Mouse (Mus musculus) embryonic fibroblast, embryonic 13.5 days (primary cell): ENCODE measurements around the gene Sec23a. TPM values are rescaled to one million over a fixed set of nuclear protein-coding genes. Genes with fewer than 3 reads are reported as not detected.
"Not testable (repeated sequence)": the region's sequence is repeated elsewhere in the genome, so short reads cannot be mapped to it uniquely, and the experiment has no call there.

Experiments
- H3K27ac ChIP-seq: 2 replicates; pipeline ENCODE4 v1.5.1; 2012; ENCODE audit warnings: low read length, control low read depth, inconsistent platforms; ENCODE audit not compliant: insufficient read depth
- H3K4me1 ChIP-seq: 2 replicates; pipeline ENCODE4 v1.6.1; 2011; ENCODE audit warnings: low read length; ENCODE audit not compliant: control insufficient read depth, insufficient read depth
- H3K4me3 ChIP-seq: 2 replicates; pipeline ENCODE4 v1.5.1; 2011; ENCODE audit warnings: mild to moderate bottlenecking, control low read depth, low read length; ENCODE audit not compliant: insufficient read depth
- CTCF ChIP-seq: IDR thresholded peaks from 2 replicates; pipeline ENCODE4 v1.5.1; 2011; ENCODE audit warnings: mild to moderate bottlenecking, control low read depth, low read length, moderate library complexity, borderline replicate concordance; ENCODE audit not compliant: insufficient read depth
- POLR2A ChIP-seq: IDR thresholded peaks from 2 replicates; pipeline ENCODE4 v1.6.1; 2011; ENCODE audit warnings: low read depth, mild to moderate bottlenecking, control low read depth, low read length, moderate library complexity
- polyA plus RNA-seq: library from polyadenylated mRNA; stranded (reverse); fragments of >200 nt; gene quantifications from 2 replicates; pipeline ENCODE4 v1.2.4, GENCODE M21; 2011; ENCODE audit warnings: low read depth; ENCODE audit not compliant: missing spikeins, insufficient read length

The Sec23a gene
- polyA plus RNA-seq = 165 and 169 TPM in 2 replicates

GRCm38 (mm10) chr12:59011844-59012709 is at the start of gene Sec23a:
Sec23a (minus strand) TSS chr12:59012017.
- TF ChIP-seq POLR2A = peak; percentile 95
- no peak for TF ChIP-seq CTCF
- Histone ChIP-seq H3K27ac (peak within 1 kb of the TSS; percentile 92), H3K4me1 (peaks cover 8% of the 10 kb centered on the region; the same call in 1 of the 2 replicates), H3K4me3 (peak within 1 kb of the TSS; percentile 88)

GRCm38 (mm10) chr12:59060993-59061595 is 49.3 kb upstream of the Sec23a start, which contains the start of gene Trappc6b:
Trappc6b (minus strand) TSS chr12:59061472.
- Histone ChIP-seq H3K27ac (peak within 1 kb of the TSS; percentile 75), H3K4me3 (peak within 1 kb of the TSS; percentile 81)
- peak; percentile 5; the same call in 1 of the 2 replicates for TF ChIP-seq CTCF
- peak; percentile 70 for TF ChIP-seq POLR2A

GRCm38 (mm10) chr12:59060322-59060721 is 48.5 kb upstream of the Sec23a start:
- TF ChIP-seq CTCF = no peak
- no peak for TF ChIP-seq POLR2A
- Histone ChIP-seq H3K27ac (peak overlapping the region; percentile 75), H3K4me3 (peak overlapping the region; percentile 81), H3K4me1 (peaks cover 3% of the 10 kb centered on the region)

More at GRCm38 (mm10) chr12:59060993-59061595, 49.3 kb upstream of the Sec23a start, which contains the start of gene Trappc6b:
- H3K4me1 ChIP-seq = peaks cover 4% of the 10 kb centered on the region

- H3K4me1 ChIP-seq, H3K27ac ChIP-seq, H3K4me3 ChIP-seq: not testable (repeated sequence)
Measured at GRCm38 (mm10) chr12:59058242-59058641, 46.4 kb upstream of the Sec23a start.

- no peak overlapping the region for H3K4me3 ChIP-seq
- no peak overlapping the region for H3K27ac ChIP-seq
- TF ChIP-seq POLR2A = no peak
- no peak for TF ChIP-seq CTCF
- peaks cover 3% of the 10 kb centered on the region for H3K4me1 ChIP-seq
Measured at GRCm38 (mm10) chr12:59056222-59056621, 44.4 kb upstream of the Sec23a start.

GRCm38 (mm10) chr12:59055196-59055850 is 43.5 kb upstream of the Sec23a start:
- Histone ChIP-seq H3K27ac (no peak overlapping the region), H3K4me3 (no peak overlapping the region), H3K4me1 (peaks cover 3% of the 10 kb centered on the region)
- TF ChIP-seq CTCF = no peak
- TF ChIP-seq POLR2A = no peak

GRCm38 (mm10) chr12:59053976-59054375 is 42.2 kb upstream of the Sec23a start:
- no peak for TF ChIP-seq CTCF
- no peak for TF ChIP-seq POLR2A
- Histone ChIP-seq H3K27ac (no peak overlapping the region), H3K4me1 (peaks cover 2% of the 10 kb centered on the region; the same call in 1 of the 2 replicates), H3K4me3 (no peak overlapping the region)

GRCm38 (mm10) chr12:59053166-59053565 is 41.3 kb upstream of the Sec23a start:
- H3K27ac ChIP-seq = no peak overlapping the region
- H3K4me1 ChIP-seq = peaks cover 2% of the 10 kb centered on the region; the same call in 1 of the 2 replicates
- TF ChIP-seq POLR2A = no peak
- no peak overlapping the region for H3K4me3 ChIP-seq

- no peak overlapping the region for H3K27ac ChIP-seq
- no peak for TF ChIP-seq CTCF
- TF ChIP-seq POLR2A = no peak
- peaks cover 2% of the 10 kb centered on the region; the same call in 1 of the 2 replicates for H3K4me1 ChIP-seq
- no peak overlapping the region for H3K4me3 ChIP-seq
Measured at GRCm38 (mm10) chr12:59052470-59052869, 40.7 kb upstream of the Sec23a start.

- no peak overlapping the region for H3K27ac ChIP-seq
- no peak for TF ChIP-seq CTCF
- no peak; the same call in 1 of the 2 replicates for TF ChIP-seq POLR2A
- no peaks in the 10 kb centered on the region for H3K4me1 ChIP-seq
- no peak overlapping the region for H3K4me3 ChIP-seq
Measured at GRCm38 (mm10) chr12:59040851-59041250, 29.0 kb upstream of the Sec23a start.
